Mouse (Mus musculus): ENCODE results near the gene Alg9. TPM values are rescaled to one million over a fixed set of nuclear protein-coding genes. Genes with fewer than 3 reads are reported as not detected.

Gene Alg9
- total RNA-seq, 2 experiments from 2014 or later, result 28.4 to 30.7 TPM

DNA sequence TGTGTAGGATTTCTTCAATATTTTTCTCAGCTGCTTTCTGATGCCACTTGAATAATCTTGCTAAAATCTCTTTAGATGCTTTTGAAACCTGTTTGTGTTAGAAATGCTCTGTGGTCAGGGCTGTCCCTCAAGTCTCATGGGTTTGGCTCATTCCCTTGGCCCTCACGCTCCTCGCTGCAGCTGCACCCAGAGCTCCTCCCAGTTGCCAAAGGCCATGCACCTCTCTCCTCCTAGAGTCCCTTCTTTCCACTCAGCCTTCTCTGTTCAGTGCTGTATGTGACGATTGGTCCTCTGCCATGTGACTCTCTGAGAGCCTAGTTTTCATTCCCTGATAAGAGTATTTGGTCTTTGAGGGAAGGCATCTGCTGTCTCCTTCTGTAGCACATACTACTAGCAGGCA is 102.6 kb downstream of the Alg9 start:
- no peak for DNase-seq (ENCODE audit: extremely low spot score in 1 of 2, low spot score in 1 of 2)

DNA sequence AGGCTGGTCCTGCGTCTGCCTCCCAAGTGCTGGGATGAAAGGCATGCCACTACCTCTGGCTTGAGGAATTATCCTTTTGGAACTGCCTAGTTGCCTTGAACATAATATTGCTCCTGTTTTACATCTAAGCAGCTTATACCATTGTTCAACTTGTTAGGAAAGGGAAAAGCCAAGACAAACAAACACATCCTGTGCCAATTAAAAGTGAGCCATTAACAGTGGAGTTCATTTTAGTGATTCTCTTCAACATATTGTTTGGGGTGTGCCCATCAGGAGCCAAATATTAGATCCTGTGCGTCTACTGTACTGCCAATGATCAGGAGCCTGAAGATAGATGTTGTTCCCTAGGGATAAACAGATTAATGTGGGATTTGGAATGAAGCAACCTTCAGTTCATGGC is 107.4 kb downstream of the Alg9 start:
- no peak for DNase-seq (ENCODE audit: extremely low spot score in 1 of 2, low spot score in 1 of 2)

GRCm38 (mm10) chr9:50884093-50884492 is 109.3 kb downstream of the Alg9 start:
- DNase-seq (ENCODE audit: extremely low spot score in 1 of 2, low spot score in 1 of 2), result no peak

- DNase-seq (ENCODE audit: extremely low spot score in 1 of 2, low spot score in 1 of 2), result no peak
Observed at GRCm38 (mm10) chr9:50884741-50885599, 110.2 kb downstream of the Alg9 start.

DNA sequence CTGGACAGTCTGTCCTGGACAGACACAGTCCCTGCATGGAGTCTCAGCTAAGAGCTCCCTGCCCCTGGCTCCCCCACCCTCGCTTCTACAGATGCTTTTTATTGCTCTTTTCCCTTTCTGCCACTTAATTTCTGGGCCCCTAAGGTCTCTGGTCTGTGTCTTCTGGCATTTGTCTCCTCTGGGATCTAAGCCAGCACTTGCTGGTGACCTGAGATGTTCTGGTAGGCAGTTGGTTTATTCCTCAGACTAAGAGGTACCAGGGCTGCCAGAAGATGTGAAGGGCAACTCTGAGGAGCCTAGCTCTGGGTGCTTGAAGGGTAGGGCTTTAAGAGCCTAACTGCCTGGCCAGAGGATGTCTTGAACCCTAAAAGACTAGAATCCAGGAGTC is 110.8 kb downstream of the Alg9 start:
- no peak for DNase-seq (ENCODE audit: extremely low spot score in 1 of 2, low spot score in 1 of 2)

- DNase-seq (ENCODE audit: extremely low spot score in 1 of 2, low spot score in 1 of 2), result no peak
Observed at GRCm38 (mm10) chr9:50886870-50887269, 112.1 kb downstream of the Alg9 start.

- DNase-seq (ENCODE audit: extremely low spot score in 1 of 2, low spot score in 1 of 2), result no peak
Observed at GRCm38 (mm10) chr9:50887351-50887750, 112.5 kb downstream of the Alg9 start.

- no peak for DNase-seq (ENCODE audit: extremely low spot score in 1 of 2, low spot score in 1 of 2)
Observed at GRCm38 (mm10) chr9:50889211-50889610, 114.4 kb downstream of the Alg9 start.

- DNase-seq (ENCODE audit: extremely low spot score in 1 of 2, low spot score in 1 of 2), result no peak
Observed at GRCm38 (mm10) chr9:50889964-50890363, 115.1 kb downstream of the Alg9 start.

DNA sequence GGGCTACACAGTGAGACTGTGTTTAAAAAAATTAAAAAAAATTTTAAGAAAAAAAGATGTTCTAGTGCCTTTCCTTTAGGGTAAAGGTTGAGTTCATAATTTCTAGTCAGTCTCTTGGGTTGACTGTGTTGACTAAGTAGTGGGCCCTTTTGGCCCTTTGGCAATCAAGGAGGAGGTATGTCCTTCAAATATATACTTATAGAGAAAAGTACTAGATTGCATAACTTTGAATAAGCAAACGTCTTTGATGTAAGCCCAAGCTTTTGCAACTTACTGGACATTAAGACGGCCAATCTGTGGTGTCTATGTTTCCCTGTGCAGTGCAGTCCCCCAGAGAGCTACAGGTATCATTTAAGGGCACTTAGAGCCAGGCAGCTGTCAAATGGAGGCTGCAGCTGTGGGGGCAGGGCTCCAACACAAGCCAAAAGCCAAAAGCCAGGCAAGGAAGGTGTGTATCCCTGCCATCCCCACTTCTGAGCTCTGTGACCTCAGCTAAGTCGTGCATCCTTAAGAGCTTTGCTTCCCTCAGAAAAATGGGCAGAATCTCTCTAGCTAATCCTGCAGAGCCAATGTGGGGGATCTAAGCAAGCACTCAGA is 115.8 kb downstream of the Alg9 start:
- DNase-seq (ENCODE audit: extremely low spot score in 1 of 2, low spot score in 1 of 2), result no peak

Other genes starting within 250 kb of the Alg9 start
- 10 to 100 TPM; 36.0 to 39.8 TPM for gene Pts, start 246.3 kb upstream of the Alg9 start, total RNA-seq (2021)
- gene Il18, start 220.2 kb upstream of the Alg9 start, total RNA-seq (2021), result 10 to 100 TPM; 24.3 to 25.4 TPM
- 1 to 10 TPM; 3.5 to 3.8 TPM for gene Bco2, start 219.8 kb upstream of the Alg9 start, total RNA-seq (2021)
- not detected for gene Tex12, start 213.7 kb upstream of the Alg9 start, total RNA-seq (2021)
- gene Sdhd, start 171.2 kb upstream of the Alg9 start, total RNA-seq (2021), result 100 to 1,000 TPM; 117 to 132 TPM
- gene Timm8b, start 171.1 kb upstream of the Alg9 start, total RNA-seq (2021), result 100 to 1,000 TPM; 237 to 253 TPM
- 1 to 10 TPM; 3.3 to 3.4 TPM for gene Pih1d2, start 157.7 kb upstream of the Alg9 start, total RNA-seq (2021)
- gene Nkapd1, start 157.6 kb upstream of the Alg9 start, total RNA-seq (2021), result 10 to 100 TPM; 19.3 to 22.8 TPM
- gene Dlat, start 115.2 kb upstream of the Alg9 start, total RNA-seq (2021), result 100 to 1,000 TPM; 137 to 141 TPM
- 10 to 100 TPM; 83.7 to 91.2 TPM for gene Dixdc1, start 35.5 kb upstream of the Alg9 start, total RNA-seq (2021)
- 1 to 10 TPM; 1.7 to 1.9 TPM for gene 2310030G06Rik, start 28.5 kb upstream of the Alg9 start, total RNA-seq (2021)
- gene Cryab, start 23.7 kb upstream of the Alg9 start, total RNA-seq (2021), result 100 to 1,000 TPM; 125 to 157 TPM
- 1 to 10 TPM in 1 of 2 experiments, under 1 TPM in 1; 0.96 to 1.7 TPM for gene Hspb2, start 22.7 kb upstream of the Alg9 start, total RNA-seq (2021)
- gene Fdxacb1, start 6.8 kb upstream of the Alg9 start, total RNA-seq (2021), result 1 to 10 TPM; 5.1 to 5.8 TPM
- 10 to 100 TPM; 31.2 to 35.2 TPM for gene 1110032A03Rik, start 501 bp downstream of the Alg9 start, total RNA-seq (2021)
- 10 to 100 TPM; 17.2 to 17.4 TPM for gene Ppp2r1b, start 70.3 kb downstream of the Alg9 start, total RNA-seq (2021)
- 10 to 100 TPM; 36.0 to 38.3 TPM for gene Sik2, start 234.1 kb downstream of the Alg9 start, total RNA-seq (2021)